Mouse (Mus musculus) olfactory bulb, adult 2 months (tissue): ENCODE data around the gene Fbxo7.

Source experiments
- CTCF ChIP-seq: fragments of 200-500 bp; IDR thresholded peaks from 2 replicates; pipeline ENCODE4 v1.5.1; 2012; ENCODE audit warnings: low read depth, mild to moderate bottlenecking, low read length, moderate library complexity; ENCODE audit not compliant: insufficient read depth
- POLR2A ChIP-seq: fragments of 200-500 bp; IDR thresholded peaks from 2 replicates; pipeline ENCODE4 v1.6.1; 2012; ENCODE audit warnings: mild to moderate bottlenecking, low read depth, low read length, moderate library complexity; ENCODE audit not compliant: insufficient read depth

DNA sequence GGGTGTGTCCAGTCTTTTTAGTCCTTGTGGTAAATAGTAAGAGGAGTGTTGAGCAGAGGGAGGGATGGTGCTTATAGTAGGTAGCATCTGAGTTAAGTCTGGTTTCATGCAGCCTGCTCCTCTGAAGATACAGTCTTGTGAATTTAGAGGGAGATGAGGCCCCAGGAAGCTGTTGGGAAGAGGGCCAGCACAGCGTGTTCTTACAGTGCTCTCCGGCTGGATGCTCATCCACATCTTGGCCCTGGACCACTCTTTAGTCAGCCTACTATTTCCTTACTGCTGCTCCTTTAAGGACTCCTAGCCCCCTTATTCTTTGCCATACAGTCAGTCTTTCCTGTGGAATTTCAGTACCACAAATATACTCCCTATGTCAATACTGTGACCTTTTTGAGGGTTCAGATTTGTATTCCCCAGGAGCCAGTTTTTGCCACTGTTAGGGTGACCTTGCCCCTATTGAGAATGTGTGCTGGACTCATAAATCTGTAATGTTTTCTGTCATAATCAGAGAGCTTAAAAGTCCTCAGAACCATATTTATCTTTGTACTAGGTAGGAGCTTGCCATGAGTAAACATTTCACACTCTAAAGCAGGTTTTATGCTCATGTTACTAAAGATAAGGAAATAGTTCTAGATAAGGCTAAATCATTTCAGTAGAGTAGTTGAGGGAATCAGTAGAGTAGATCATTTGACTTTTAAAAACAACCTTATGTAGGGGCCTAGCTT is 12.4 kb downstream of the Fbxo7 start:
- TF ChIP-seq CTCF (no peak), POLR2A (no peak)
